Mouse (Mus musculus): ENCODE measurements around the gene Exd2.

Gene Exd2

DNA sequence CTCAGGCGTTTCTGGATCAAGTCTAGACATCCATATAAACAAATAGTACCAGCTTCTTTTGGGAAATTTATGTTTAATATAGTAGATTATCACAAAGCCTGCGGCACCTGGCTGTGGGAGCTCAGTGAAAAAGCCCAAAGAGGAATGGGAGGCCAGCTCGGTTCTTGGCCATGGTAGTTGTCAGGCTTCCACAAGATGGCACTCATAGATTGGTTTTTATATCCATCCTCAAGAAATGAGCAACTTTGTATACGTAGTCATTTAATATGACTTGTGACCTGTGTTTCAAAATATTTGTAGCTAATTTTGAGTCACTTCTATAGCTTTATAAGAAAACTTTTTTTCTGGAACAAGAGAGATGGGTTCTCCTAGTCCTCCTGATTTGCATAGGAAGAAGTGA is 35.5 kb downstream of the Exd2 start:
- DNase-seq (ENCODE audit: low read depth), result no peak

GRCm38 (mm10) chr12:80500506-80500905 is 37.6 kb downstream of the Exd2 start:
- no peak for DNase-seq (ENCODE audit: low read depth)

GRCm38 (mm10) chr12:80504718-80505117 is 41.8 kb downstream of the Exd2 start:
- DNase-seq (ENCODE audit: low read depth), result no peak

DNA sequence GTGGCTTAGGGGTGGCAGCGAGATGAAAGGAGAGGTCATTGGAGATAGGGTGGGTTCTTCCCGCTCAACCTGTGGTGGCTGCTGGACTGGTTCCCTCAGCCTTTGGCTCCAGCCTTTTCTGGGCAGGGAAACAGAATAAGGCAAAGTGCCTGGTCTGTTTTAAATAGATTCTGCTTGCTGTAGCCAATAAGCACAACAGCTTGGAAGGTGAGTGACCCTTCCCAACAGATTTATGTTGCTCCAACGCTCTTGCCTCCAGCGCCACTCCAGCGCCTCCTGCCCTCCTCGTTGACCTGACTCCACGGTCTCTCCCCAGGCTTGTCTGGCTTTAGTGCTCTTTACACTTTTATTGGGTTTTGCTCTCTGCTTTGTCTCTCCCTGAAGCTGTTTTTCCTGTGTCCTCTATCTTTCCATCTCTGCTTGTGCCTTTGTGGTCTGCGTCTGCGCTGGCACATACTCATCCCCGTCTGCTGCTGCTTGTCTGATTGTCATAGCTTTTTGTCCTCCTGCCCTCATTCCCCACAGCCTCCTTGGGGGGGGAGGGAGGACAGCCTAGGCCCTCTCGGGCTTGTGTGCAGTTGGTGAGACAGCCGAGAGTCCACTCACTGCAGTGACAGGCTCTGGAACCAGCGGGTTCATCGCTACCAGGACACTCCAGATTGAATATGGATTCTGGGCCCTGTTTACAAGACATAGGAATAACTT is 44.3 kb downstream of the Exd2 start:
- DNase-seq (ENCODE audit: low read depth), result no peak

DNA sequence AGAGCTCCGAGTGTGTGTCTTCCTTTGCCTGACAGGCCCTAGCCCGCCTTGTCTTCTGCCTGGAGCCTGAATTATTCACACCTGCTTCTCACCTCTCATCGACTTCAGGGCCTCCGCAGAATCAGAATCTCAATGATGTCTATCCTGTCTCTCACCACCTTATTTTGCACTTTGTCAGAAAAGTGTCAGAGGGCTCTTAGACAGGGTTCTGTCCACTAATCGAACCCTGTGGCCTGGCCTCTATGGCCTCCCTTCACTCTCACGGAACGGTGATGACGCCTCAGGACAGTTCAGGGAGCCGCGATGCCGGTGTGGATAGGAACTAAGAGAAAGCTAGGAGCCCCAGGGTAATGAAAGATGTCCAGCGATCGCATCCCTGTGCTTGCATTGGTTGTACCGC is 55.1 kb downstream of the Exd2 start, which contains the start of gene Galnt16:
Galnt16 (plus strand) TSS at position 301 of the 400 bp plus-strand sequence.
- DNase-seq (ENCODE audit: low read depth), result no peak

DNA sequence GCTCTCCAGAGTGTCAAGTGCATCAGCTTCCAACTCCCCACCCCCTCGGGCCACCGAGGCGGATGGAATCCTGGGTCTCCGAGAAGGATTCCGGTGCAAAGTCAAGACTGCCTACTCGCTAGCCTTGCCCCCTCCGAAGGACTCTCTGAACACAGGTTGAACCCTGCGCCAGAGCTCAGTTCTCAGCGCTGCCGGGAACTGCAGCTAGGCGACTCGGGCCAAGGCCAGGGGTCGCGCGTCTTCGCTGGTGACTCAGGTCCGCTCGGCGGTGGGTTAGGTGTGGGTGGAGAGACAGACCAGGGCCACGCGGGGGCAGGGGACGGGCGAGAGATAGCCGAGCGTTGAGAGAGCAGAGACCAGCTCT is 55.5 kb downstream of the Exd2 start:
- no peak for DNase-seq (ENCODE audit: low read depth)

DNA sequence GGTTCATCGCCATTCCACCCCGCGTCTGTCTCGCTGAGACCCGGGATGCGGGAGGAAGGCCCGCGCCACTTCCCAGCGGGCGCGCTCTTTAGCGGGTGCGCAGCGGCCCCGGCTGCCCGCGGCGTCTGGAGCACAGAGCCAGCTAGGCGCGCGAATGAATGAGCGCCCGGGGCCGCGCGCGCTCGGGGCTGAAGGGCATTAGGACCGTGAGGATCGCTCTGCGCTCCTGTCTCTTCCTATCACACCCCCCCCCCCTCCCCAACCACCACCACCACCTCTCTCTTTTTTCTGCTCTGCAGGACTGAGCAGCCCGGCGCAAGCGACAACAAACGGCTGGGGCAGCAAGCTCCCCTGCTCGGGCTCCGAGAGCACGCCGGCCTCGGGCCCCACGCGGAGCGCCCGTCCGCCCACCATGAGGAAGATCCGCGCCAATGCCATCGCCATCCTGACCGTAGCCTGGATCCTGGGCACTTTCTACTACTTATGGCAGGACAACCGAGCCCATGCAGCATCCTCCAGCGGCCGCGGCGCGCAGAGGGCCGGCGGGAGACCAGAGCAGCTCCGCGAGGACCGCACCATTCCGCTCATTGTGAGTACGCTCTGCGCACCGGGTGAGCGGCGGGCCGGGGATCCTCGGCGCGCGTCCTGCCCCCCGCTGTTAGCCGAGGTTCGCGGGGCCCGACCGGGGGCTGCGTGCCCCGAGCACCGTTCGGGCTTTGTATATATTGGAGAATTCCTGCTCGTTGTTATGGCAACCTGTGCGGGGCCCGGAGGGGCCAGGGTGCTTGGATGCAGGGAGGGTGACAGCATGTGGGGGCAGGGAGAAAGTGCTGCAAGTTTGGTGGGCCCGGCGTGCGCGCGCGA is 56.1 kb downstream of the Exd2 start:
- no peak for DNase-seq (ENCODE audit: low read depth)

- DNase-seq (ENCODE audit: low read depth), result no peak
Measured at GRCm38 (mm10) chr12:80519621-80520332, 56.9 kb downstream of the Exd2 start.

GRCm38 (mm10) chr12:80522006-80522405 is 59.1 kb downstream of the Exd2 start:
- DNase-seq (ENCODE audit: low read depth), result no peak

DNA sequence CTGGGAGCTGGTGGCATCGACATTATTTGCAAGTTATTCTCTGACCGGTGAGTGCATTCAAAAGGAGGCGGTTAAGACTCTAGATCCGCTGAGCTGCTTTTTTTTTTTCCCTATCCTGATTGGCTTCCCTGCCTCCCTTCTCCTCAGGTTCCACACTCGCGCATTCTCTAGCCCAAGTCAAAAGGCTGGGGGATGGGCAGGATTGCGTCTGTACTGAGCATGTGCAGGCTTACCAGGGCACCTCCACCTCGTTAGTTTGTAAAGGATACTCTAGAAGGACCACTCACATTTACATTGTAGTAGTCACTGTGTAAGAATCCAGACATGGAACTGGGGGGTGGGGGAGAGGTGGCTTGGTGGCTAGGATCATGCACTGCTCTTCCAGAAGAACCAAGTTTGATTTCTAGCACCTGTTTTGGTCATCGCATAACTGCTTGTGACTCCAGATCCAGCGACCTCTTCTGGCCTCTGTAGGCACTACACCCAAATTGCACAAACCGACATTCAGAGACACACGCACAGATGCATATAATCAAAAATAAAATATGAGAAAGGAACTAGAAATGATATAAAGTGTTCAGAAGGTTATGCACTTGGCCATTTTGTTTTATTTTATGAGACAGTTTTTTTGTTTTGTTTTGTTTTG is 61.5 kb downstream of the Exd2 start:
- DNase-seq (ENCODE audit: low read depth), result no peak

DNA sequence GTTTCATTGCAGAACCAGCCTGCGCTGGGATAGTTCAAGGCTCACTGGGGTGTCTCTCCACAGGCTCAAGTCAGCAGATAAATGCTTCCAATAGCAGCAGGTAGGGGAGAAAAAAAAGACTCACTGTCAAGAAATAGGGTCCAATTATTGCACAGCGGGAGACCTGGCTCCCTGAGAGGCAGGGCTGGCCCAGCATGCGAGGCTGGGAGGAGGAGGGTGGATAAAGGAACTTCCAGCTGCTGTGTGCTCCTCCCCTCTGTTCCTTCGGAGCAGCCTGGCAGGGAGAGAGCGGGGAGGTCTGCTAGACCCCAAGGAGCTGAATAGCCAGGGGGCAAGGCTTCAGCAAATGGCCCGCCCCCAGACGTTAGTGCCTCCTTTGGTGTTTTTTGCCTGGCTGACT is 62.6 kb downstream of the Exd2 start:
- no peak for DNase-seq (ENCODE audit: low read depth)

- no peak for DNase-seq (ENCODE audit: low read depth)
Measured at GRCm38 (mm10) chr12:80526511-80526910, 63.6 kb downstream of the Exd2 start.

GRCm38 (mm10) chr12:80527727-80528389 is 65.0 kb downstream of the Exd2 start:
- no peak for DNase-seq (ENCODE audit: low read depth)

- no peak for DNase-seq (ENCODE audit: low read depth)
Measured at GRCm38 (mm10) chr12:80530052-80530451, 67.2 kb downstream of the Exd2 start.

DNA sequence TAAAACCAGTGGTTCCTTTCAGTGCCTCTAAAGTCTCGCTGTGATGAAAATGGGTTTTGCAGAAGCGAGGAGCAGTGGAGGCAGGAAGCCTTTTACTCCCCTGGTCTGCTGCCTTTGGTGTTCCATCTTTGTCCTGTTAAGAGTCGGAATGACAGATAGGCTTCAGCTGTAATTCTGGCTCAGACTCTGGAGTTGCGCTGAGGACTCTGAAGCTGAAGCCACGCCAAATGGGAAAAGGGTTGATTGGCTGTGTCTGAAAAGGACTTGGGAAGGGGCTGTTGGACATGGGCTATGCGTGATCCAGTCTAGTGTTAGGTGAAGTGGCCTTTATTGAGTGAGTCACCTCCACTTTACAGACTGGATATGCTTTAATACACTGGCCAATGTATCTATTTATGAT is 67.7 kb downstream of the Exd2 start:
- DNase-seq (ENCODE audit: low read depth), result no peak

DNA sequence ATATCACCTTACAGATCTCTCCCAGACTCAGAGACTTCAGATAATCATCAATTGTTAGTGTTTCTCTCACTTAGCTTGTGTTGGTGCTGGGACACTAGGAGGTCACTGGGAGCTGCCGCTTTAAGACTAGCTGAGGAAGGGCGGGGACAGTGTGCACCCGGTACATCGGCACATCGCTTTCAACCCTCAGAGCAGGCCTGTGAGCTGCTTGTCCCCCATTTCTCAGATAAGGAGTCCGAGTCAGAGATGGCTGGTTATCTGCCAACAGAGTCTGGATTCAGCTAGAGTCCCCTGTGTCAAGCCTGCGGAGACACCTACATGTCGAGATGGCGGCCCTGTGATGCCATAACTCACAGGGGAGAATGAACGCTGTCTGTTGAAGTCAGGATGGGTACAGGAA is 68.7 kb downstream of the Exd2 start:
- DNase-seq (ENCODE audit: low read depth), result peak; percentile 24

DNA sequence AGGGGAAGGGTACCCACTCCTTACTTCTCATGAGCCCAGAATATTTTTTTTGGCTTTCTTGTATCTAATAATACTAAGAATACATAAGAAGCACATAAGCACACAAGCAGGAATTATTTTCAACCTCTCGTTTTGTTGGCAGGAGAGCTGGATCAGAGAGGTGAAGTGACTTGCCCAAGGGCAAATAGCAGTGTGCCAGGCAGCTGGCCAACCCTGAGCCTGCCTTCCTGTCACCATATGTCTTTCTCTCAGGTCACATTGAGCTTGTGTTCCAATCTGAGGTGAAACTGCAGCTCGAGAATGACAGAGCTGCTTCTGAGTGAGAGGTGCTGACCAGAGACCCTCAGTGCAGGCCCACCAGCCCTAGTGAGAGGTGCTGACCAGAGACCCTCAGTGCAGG is 71.0 kb downstream of the Exd2 start:
- DNase-seq (ENCODE audit: low read depth), result no peak

- DNase-seq (ENCODE audit: low read depth), result no peak
Measured at GRCm38 (mm10) chr12:80537313-80537712, 74.4 kb downstream of the Exd2 start.

- no peak for DNase-seq (ENCODE audit: low read depth)
Measured at GRCm38 (mm10) chr12:80538311-80538710, 75.4 kb downstream of the Exd2 start.

DNA sequence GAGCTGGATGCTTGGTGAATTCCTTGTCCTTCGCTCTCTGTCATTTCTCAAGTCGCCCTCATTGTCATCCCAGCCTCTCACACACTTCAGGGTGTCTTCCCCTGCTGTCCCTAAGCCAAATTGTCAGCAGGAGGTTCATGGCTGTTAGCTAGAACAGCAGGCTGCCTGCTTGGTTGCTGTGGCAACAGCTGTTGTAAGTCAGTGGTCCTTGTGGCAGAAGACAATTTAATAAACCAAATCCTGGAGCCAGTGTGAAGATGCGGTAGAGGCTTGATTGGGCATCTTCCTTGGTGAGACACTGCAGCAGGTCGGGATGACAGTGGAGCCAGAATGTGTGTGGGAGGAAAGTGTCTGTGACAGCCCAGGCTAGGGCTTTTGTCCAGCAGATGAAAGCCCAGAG is 82.4 kb downstream of the Exd2 start:
- DNase-seq (ENCODE audit: low read depth), result no peak

- no peak for DNase-seq (ENCODE audit: low read depth)
Measured at GRCm38 (mm10) chr12:80549646-80550045, 86.8 kb downstream of the Exd2 start.
